Mouse (Mus musculus): ENCODE results near the gene Slamf7. TPM values are rescaled to one million over a fixed set of nuclear protein-coding genes. Genes with fewer than 3 reads are reported as not detected.

The Slamf7 gene
- total RNA-seq, 1 experiment from 2014 or later, result 0.74 TPM

GRCm38 (mm10) chr1:171635696-171636095, 17.1 kb downstream of the Slamf7 start:
- DNase-seq, result no peak

GRCm38 (mm10) chr1:171631447-171631846, 21.4 kb downstream of the Slamf7 start:
- DNase-seq, result no peak

GRCm38 (mm10) chr1:171630912-171631311, 21.9 kb downstream of the Slamf7 start:
- DNase-seq, result no peak

- no peak for DNase-seq
Measured at GRCm38 (mm10) chr1:171630041-171630440, 22.8 kb downstream of the Slamf7 start.

GRCm38 (mm10) chr1:171629168-171629567, 23.7 kb downstream of the Slamf7 start:
- no peak for DNase-seq

GRCm38 (mm10) chr1:171627801-171628200, 25.0 kb downstream of the Slamf7 start:
- no peak for DNase-seq

GRCm38 (mm10) chr1:171620091-171620490, 32.7 kb downstream of the Slamf7 start:
- DNase-seq, result no peak

GRCm38 (mm10) chr1:171619645-171620044, 33.2 kb downstream of the Slamf7 start:
- DNase-seq, result no peak

- DNase-seq, result no peak
Measured at GRCm38 (mm10) chr1:171619001-171619400, 33.8 kb downstream of the Slamf7 start.

GRCm38 (mm10) chr1:171616881-171617515, 35.8 kb downstream of the Slamf7 start:
- DNase-seq, result no peak

- no peak for DNase-seq
Measured at GRCm38 (mm10) chr1:171613962-171614361, 38.9 kb downstream of the Slamf7 start.

- peak; percentile 25 for DNase-seq
Measured at GRCm38 (mm10) chr1:171610781-171611180, 42.1 kb downstream of the Slamf7 start.

GRCm38 (mm10) chr1:171610026-171610425, 42.8 kb downstream of the Slamf7 start:
- DNase-seq, result peak; percentile 21

- no peak for DNase-seq
Measured at GRCm38 (mm10) chr1:171607176-171607575, 45.7 kb downstream of the Slamf7 start, which contains the start of gene Ly9. Gene Ly9, minus strand, starts transcription at chr1:171607410.

GRCm38 (mm10) chr1:171606656-171607055, 46.2 kb downstream of the Slamf7 start:
- no peak for DNase-seq

GRCm38 (mm10) chr1:171604686-171605085, 48.1 kb downstream of the Slamf7 start:
- no peak for DNase-seq

GRCm38 (mm10) chr1:171584584-171584983, 68.3 kb downstream of the Slamf7 start:
- DNase-seq, result no peak

Small RNAs within 50 kb of the gene (microRNA-seq; reads per million reads assigned to microRNA genes)
- gene Mir7683, result 0 reads per million in 2 experiments

Other genes with a start within 250 kb of the Slamf7 start
- gene Usf1, start 241.7 kb downstream of the Slamf7 start, total RNA-seq (2021), result 49.6 and 69.1 TPM in 2 replicates
- 2.6 and 11.3 TPM in 2 replicates for gene Tstd1, start 234.2 kb downstream of the Slamf7 start, total RNA-seq (2021)
- gene F11r, start 215.5 kb downstream of the Slamf7 start, total RNA-seq (2021), result 59.6 and 66.3 TPM in 2 replicates
- gene Alyref2, start 149.6 kb downstream of the Slamf7 start, total RNA-seq (2021), result 7.3 and 9.7 TPM in 2 replicates
- not detected in 2 replicates for gene Itln1, start 117.7 kb downstream of the Slamf7 start, total RNA-seq (2021)
- gene Cd244a, start 93.8 kb downstream of the Slamf7 start, total RNA-seq (2021), result 0.48 and 1.3 TPM in 2 replicates
- gene Ly9, start 45.6 kb downstream of the Slamf7 start, total RNA-seq (2021), result 0.85 and 6.1 TPM in 2 replicates
- 2.6 and 7.7 TPM in 2 replicates for gene Cd48, start 29.0 kb upstream of the Slamf7 start, total RNA-seq (2021)
- 0.30 and 1.5 TPM in 2 replicates for gene Slamf1, start 114.1 kb upstream of the Slamf7 start, total RNA-seq (2021)
- 2.9 and 9.1 TPM in 2 replicates for gene Cd84, start 186.7 kb upstream of the Slamf7 start, total RNA-seq (2021)
- 0.11 and 0.75 TPM in 2 replicates for gene Gm10521, start 242.6 kb upstream of the Slamf7 start, total RNA-seq (2021)